Mouse (Mus musculus): ENCODE measurements around the gene Src. TPM values are rescaled to one million over a fixed set of nuclear protein-coding genes. Genes with fewer than 3 reads are reported as not detected.

Gene Src
- total RNA-seq, 1 experiment from 2014 or later: 0.69 TPM

DNA sequence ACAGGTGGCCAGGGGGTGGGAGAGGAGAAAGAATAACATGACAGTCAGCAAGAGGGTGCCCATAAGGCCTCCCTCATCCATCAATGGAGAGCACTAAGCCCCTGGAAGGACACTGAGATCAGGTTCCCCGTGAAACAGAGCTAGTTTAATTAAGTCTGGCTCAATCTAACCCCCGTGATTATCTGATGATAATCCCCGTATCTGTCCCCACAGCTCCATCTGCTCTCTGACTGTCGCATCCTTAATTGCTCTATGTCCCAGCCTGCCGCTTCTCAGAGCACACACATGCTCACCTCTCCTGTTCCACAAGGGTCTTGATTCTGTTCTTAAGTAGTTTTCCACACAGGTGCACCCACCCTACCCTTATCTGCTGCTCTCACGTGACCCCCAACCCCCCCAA, 99.3 kb downstream of the Src start:
- no peak for ATAC-seq (replicated peaks; ENCODE audit: low read depth, poor library complexity, severe bottlenecking)

- ATAC-seq (replicated peaks; ENCODE audit: low read depth, poor library complexity, severe bottlenecking): no peak
Measured at GRCm38 (mm10) chr2:157518451-157518850, 100.2 kb downstream of the Src start.

- ATAC-seq (replicated peaks; ENCODE audit: low read depth, poor library complexity, severe bottlenecking): no peak
Measured at GRCm38 (mm10) chr2:157519452-157519851, 101.2 kb downstream of the Src start.

DNA sequence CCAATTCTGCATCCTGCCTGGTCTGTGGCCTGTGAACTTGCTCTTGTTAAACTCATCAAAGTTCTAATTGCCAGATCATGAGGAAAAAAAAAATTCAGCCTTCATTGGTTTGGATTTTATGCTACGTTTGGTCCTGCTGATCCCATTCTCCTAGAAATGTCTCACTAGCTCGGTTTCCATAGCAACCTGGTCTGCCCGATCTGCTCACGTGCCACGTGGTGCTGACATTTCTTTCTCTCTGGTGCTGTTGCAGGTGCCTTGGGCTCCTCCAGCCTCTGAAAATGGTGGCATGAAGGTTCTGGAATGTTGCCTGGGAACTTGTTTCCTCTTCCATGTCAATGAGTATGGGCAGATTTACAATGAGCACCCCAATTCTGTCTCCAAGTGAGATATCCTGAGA, 102.3 kb downstream of the Src start:
- ATAC-seq (replicated peaks; ENCODE audit: low read depth, poor library complexity, severe bottlenecking): no peak

Other genes with a start within 250 kb of the Src start
- gene Rbl1, start 213.9 kb upstream of the Src start, total RNA-seq (2017): 87.0 and 92.3 TPM in 2 replicates
- gene Rpn2, start 139.4 kb upstream of the Src start, total RNA-seq (2017): 178 and 202 TPM in 2 replicates
- gene Mroh8, start 138.9 kb upstream of the Src start, total RNA-seq (2017): 0.05 and 1.4 TPM in 2 replicates
- not detected in 2 replicates for gene Ghrh, start 70.9 kb upstream of the Src start, total RNA-seq (2017)
- gene Manbal, start 50.9 kb upstream of the Src start, total RNA-seq (2017): 6.4 and 7.6 TPM in 2 replicates
- 0.41 TPM in 1 of 2 replicates, not detected in the other for gene Nnat, start 141.6 kb downstream of the Src start, total RNA-seq (2017)
- 9.4 and 16.7 TPM in 2 replicates for gene Blcap, start 152.8 kb downstream of the Src start, total RNA-seq (2017)

Data from common myeloid progenitor, adult 5-6 weeks (primary cell).